Mouse (Mus musculus) bone marrow, adult 2 months (tissue): Measurements from ENCODE around the gene Kcnk5.

Experiments used
- CTCF ChIP-seq: fragments of 200-500 bp; IDR thresholded peaks from 2 replicates; pipeline ENCODE4 v1.5.1; 2011; ENCODE audit warnings: low read length, control low read depth; ENCODE audit not compliant: control insufficient read depth, insufficient read depth
- POLR2A ChIP-seq: fragments of 200-500 bp; IDR thresholded peaks from 2 replicates; pipeline ENCODE4 v1.6.1; 2011; ENCODE audit warnings: low read depth, mild to moderate bottlenecking, control low read depth, low read length, borderline replicate concordance; ENCODE audit not compliant: control insufficient read depth

- TF ChIP-seq CTCF = no peak
- no peak for TF ChIP-seq POLR2A
Measured at GRCm38 (mm10) chr14:20191136-20191735, 9.6 kb upstream of the Kcnk5 start.
